Mouse (Mus musculus): ENCODE results near the gene Tcp11l1.

- TF ChIP-seq CTCF (IDR thresholded peaks at IDR 0.05; ENCODE audit: low read depth) (no peak), EP300 (IDR thresholded peaks at IDR 0.05; ENCODE audit: low read depth) (no peak)
Observed at GRCm38 (mm10) chr2:104688724-104689123, 23.2 kb downstream of the Tcp11l1 start.
